Mouse (Mus musculus) MEL (cell line): ENCODE data around the gene Eri3.

Experiments
- ELF1 ChIP-seq: IDR thresholded peaks from 2 replicates; pipeline ENCODE4 v1.6.1; 2014; ENCODE audit warnings: low read depth, mild to moderate bottlenecking, inconsistent platforms, low read length, improper control_type of control experiment, moderate library complexity
- MXI1 ChIP-seq: IDR thresholded peaks from 2 replicates; pipeline ENCODE4 v1.6.1; 2011; ENCODE audit warnings: mild to moderate bottlenecking, low read depth, low read length, improper control_type of control experiment
- NRF1 ChIP-seq: IDR thresholded peaks from 2 replicates; pipeline ENCODE4 v1.6.1; 2014; ENCODE audit warnings: low read depth, mild to moderate bottlenecking, inconsistent platforms, low read length, improper control_type of control experiment, moderate library complexity; ENCODE audit not compliant: poor library complexity, insufficient read depth, severe bottlenecking
- POLR2A ChIP-seq, 2 experiments: IDR thresholded peaks; 2 replicates each; pipeline ENCODE4 v1.6.1; 2011 to 2012; ENCODE audit warnings: low read length in 2 of 2, mild to moderate bottlenecking in 2 of 2, control low read depth in 1 of 2, improper control_type of control experiment in 1 of 2, low read depth in 1 of 2, moderate library complexity in 1 of 2; ENCODE audit not compliant: control insufficient read depth in 1 of 2, insufficient read depth in 1 of 2, poor library complexity in 1 of 2
- ZC3H11A ChIP-seq: IDR thresholded peaks from 2 replicates; pipeline ENCODE4 v1.6.1; 2012; ENCODE audit warnings: low read depth, mild to moderate bottlenecking, inconsistent platforms, low read length, improper control_type of control experiment

DNA sequence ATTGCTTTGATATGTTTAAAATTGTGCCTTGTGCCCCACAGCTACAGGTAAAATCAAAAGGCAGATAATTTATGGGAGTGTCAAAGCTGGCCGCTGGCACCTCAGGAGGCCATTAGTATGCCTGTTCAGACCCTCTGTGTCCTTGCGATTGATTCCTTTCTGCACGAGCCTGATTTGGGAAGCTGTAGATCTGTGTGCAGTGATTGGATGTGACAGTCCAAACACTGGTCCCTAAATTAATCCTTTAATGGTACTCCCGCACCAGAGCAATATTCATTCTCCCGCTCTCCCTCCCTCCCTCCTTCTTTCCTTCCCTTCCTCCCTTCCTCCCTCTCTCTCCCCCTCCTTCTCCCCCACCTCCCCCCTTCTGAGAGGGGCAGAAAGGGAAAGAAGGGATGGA, 6.2 kb downstream of the Eri3 start:
- TF ChIP-seq ZC3H11A (no peak), NRF1 (no peak), ELF1 (no peak), POLR2A (IDR thresholded peaks at IDR 0.05; ENCODE audit: control insufficient read depth in 1 of 2, insufficient read depth in 1 of 2, low read depth in 1 of 2, low read length in 2 of 2, poor library complexity in 1 of 2) (no peak), MXI1 (no peak)
